Mouse (Mus musculus) stomach, embryonic 16.5 days (tissue): Measurements from ENCODE around the gene Ddit4. TPM values are rescaled to one million over a fixed set of nuclear protein-coding genes. Genes with fewer than 3 reads are reported as not detected.

Experiments
- ATAC-seq: fragments of 200-750 bp; cut with Nextera tagmentation; 2 replicates; pipeline ENCODE4 v1.8.0; 2017; ENCODE audit warnings: moderate number of reproducible peaks, moderate TSS enrichment; ENCODE audit not compliant: insufficient read depth, low FRiP score
- H3K27ac ChIP-seq: fragments of 300-500 bp; sonication (generic); 2 replicates; pipeline ENCODE4 v1.5.1; 2014; ENCODE audit warnings: low read length
- H3K27me3 ChIP-seq: fragments of 300-500 bp; sonication (generic); 2 replicates; pipeline ENCODE4 v1.6.1; 2014; ENCODE audit warnings: low read length, control low read depth, mixed read lengths; ENCODE audit not compliant: control insufficient read depth, insufficient read depth
- H3K36me3 ChIP-seq: fragments of 300-500 bp; sonication (generic); 2 replicates; pipeline ENCODE4 v1.6.1; 2014; ENCODE audit warnings: low read length; ENCODE audit not compliant: control insufficient read depth, insufficient read depth
- H3K4me1 ChIP-seq: fragments of 300-500 bp; sonication (generic); 2 replicates; pipeline ENCODE4 v1.6.1; 2014; ENCODE audit warnings: low read length, control low read depth, mixed read lengths; ENCODE audit not compliant: control insufficient read depth, insufficient read depth
- H3K4me2 ChIP-seq: fragments of 300-500 bp; sonication (generic); 2 replicates; pipeline ENCODE4 v1.6.1; 2014; ENCODE audit warnings: low read depth, low read length, mixed read lengths
- H3K4me3 ChIP-seq: fragments of 300-500 bp; sonication (generic); replicated peaks from 2 replicates; pipeline ENCODE4 v1.5.1; 2014; ENCODE audit warnings: mild to moderate bottlenecking, low read length
- H3K9ac ChIP-seq: fragments of 300-500 bp; sonication (generic); 2 replicates; pipeline ENCODE4 v1.6.1; 2014; ENCODE audit warnings: low read length
- H3K9me3 ChIP-seq: fragments of 300-500 bp; sonication (generic); replicated peaks from 2 replicates; pipeline ENCODE4 v1.6.1; 2016; ENCODE audit warnings: low read length, control low read depth; ENCODE audit not compliant: control insufficient read depth
- WGBS: fragments of 180-500 bp; shearing (Covaris S2); extraction: QIAGEN DNeasy Blood & Tissue Kit; methylation state at CpG from one replicate; pipeline ENCODE4 v1.1.7; 2014; 5-methylcytosine and 5-hydroxymethylcytosine counted together
- polyA plus RNA-seq: library from polyadenylated mRNA; unstranded; fragments of >200 nt; fragmentation: Nextera tagmentation; extraction: Ambion mirVana; gene quantifications from 2 replicates; pipeline ENCODE4 v1.2.1, GENCODE M21; 2015

The Ddit4 gene
- polyA plus RNA-seq, 1 experiment from 2014 or later: 34.8 TPM

GRCm38 (mm10) chr10:59965788-59966187, 14.2 kb upstream of the Ddit4 start:
- Histone ChIP-seq H3K4me3 (no peak overlapping the region), H3K27ac (peak overlapping the region; percentile 83), H3K36me3 (no peaks in the 10 kb centered on the region), H3K4me2 (no peak overlapping the region), H3K9ac (no peak overlapping the region), H3K4me1 (peaks cover 31% of the 10 kb centered on the region), H3K27me3 (no peaks in the 10 kb centered on the region), H3K9me3 (no peaks in the 10 kb centered on the region)
- ATAC-seq: no peak
- WGBS: 69% methylated on average over 8 of the region's 8 CpGs

DNA sequence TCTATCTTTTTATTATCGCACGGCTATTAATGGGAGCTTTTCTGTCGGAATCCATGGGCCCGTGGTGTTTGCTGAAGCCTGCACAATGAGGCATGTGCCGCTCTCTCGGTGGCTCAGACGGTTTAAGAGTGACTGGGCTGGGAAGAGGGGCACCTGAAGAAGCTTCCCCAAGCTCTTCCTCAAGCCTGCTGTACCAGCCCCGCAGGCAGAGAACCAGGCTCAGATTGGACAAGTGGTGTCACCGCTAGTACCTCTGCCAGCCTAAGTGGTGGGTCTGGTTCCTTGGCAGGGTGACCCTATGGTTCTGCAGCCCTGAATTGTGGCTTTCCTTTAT, 13.7 kb upstream of the Ddit4 start:
- Histone ChIP-seq H3K36me3 (no peaks in the 10 kb centered on the region), H3K27ac (peak overlapping the region; percentile 83), H3K9ac (peak overlapping the region; percentile 64), H3K4me3 (no peak overlapping the region), H3K9me3 (no peaks in the 10 kb centered on the region), H3K4me1 (peaks cover 26% of the 10 kb centered on the region), H3K27me3 (no peaks in the 10 kb centered on the region), H3K4me2 (peak overlapping the region; percentile 48; the same call in 1 of the 2 replicates)
- WGBS: 34% methylated on average over 9 of the region's 9 CpGs
- no peak for ATAC-seq

- 0 out of 2 replicates have a peak overlapping the region, but pooled peaks have one; percentile 13 for H3K4me3 ChIP-seq
These were observed 13.1 kb upstream of the Ddit4 start for GRCm38 (mm10) chr10:59964504-59965361.

GRCm38 (mm10) chr10:59963609-59964008, 12.0 kb upstream of the Ddit4 start:
- Histone ChIP-seq H3K27me3 (no peaks in the 10 kb centered on the region), H3K9me3 (no peaks in the 10 kb centered on the region), H3K4me3 (no peak overlapping the region), H3K27ac (peak overlapping the region; percentile 83), H3K4me1 (peaks cover 24% of the 10 kb centered on the region), H3K9ac (no peak overlapping the region), H3K36me3 (no peaks in the 10 kb centered on the region), H3K4me2 (no peak overlapping the region)
- ATAC-seq: no peak
- WGBS: 60% methylated on average over 2 of the region's 2 CpGs

More at GRCm38 (mm10) chr10:59964504-59965361, 13.1 kb upstream of the Ddit4 start:
- no peaks in the 10 kb centered on the region for H3K36me3 ChIP-seq
- peak overlapping the region; percentile 83 for H3K27ac ChIP-seq
- H3K4me1 ChIP-seq: peaks cover 24% of the 10 kb centered on the region
- peak overlapping the region; percentile 64 for H3K9ac ChIP-seq
- no peaks in the 10 kb centered on the region for H3K9me3 ChIP-seq
- ATAC-seq: peak; percentile 72
- peak overlapping the region; percentile 48 for H3K4me2 ChIP-seq
- 7% methylated on average over 20 of the region's 23 CpGs for WGBS
- H3K27me3 ChIP-seq: no peaks in the 10 kb centered on the region

DNA sequence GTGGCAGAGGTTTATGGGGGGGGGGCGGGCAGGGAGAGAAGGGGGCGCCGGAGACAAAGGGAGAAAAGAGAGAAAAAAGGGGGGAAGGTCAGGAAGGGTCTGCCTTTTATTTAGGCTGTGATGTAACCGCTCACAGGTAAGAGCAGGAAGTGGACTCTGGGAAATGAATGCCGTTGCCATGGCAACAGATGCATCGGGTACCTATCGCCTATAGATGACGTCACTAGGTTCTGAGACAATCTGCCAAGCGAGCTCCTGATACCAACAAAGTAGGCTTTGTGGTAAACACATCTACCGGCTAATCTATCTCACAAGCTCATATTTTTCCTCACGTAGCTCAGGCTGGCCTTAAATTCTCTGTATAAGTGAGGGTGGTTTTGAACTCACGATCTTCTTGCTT, 7.9 kb upstream of the Ddit4 start:
- H3K4me3 ChIP-seq: no peak overlapping the region
- no peaks in the 10 kb centered on the region for H3K27me3 ChIP-seq
- H3K27ac ChIP-seq: no peak overlapping the region
- no peaks in the 10 kb centered on the region for H3K9me3 ChIP-seq
- H3K9ac ChIP-seq: no peak overlapping the region
- no peak overlapping the region for H3K4me2 ChIP-seq
- whole genome bisulfite sequencing: 78% methylated on average over 12 of the region's 12 CpGs
- peaks cover 23% of the 10 kb centered on the region for H3K4me1 ChIP-seq
- H3K36me3 ChIP-seq: no peaks in the 10 kb centered on the region
- no peak for ATAC-seq

DNA sequence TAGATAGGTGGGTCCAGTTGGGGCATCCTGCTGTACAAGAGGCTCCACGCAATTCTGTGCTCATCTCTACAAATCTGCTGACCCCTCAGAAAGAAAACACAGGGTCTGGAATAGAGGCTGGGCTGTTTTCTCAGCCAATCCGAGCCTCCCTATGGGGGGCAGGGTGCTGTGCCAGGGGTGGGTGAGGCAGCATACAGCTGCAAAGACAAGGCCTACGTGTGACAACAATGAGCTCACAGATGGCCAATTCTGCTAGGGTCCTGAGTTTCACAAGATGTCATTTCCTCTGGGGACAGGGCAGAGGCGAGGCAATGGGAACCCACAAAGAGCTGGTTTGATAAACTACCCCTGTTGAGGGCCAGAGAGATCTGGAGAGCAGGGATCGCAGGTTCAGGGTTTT, 6.8 kb upstream of the Ddit4 start:
- H3K9ac ChIP-seq: peak overlapping the region; percentile 33; the same call in 1 of the 2 replicates
- no peaks in the 10 kb centered on the region for H3K9me3 ChIP-seq
- 59% methylated on average over 5 of the region's 5 CpGs for WGBS
- no peaks in the 10 kb centered on the region for H3K27me3 ChIP-seq
- no peak overlapping the region for H3K4me2 ChIP-seq
- H3K4me1 ChIP-seq: peaks cover 15% of the 10 kb centered on the region
- no peaks in the 10 kb centered on the region for H3K36me3 ChIP-seq
- H3K27ac ChIP-seq: no peak overlapping the region
- no peak for ATAC-seq
- no peak overlapping the region for H3K4me3 ChIP-seq

DNA sequence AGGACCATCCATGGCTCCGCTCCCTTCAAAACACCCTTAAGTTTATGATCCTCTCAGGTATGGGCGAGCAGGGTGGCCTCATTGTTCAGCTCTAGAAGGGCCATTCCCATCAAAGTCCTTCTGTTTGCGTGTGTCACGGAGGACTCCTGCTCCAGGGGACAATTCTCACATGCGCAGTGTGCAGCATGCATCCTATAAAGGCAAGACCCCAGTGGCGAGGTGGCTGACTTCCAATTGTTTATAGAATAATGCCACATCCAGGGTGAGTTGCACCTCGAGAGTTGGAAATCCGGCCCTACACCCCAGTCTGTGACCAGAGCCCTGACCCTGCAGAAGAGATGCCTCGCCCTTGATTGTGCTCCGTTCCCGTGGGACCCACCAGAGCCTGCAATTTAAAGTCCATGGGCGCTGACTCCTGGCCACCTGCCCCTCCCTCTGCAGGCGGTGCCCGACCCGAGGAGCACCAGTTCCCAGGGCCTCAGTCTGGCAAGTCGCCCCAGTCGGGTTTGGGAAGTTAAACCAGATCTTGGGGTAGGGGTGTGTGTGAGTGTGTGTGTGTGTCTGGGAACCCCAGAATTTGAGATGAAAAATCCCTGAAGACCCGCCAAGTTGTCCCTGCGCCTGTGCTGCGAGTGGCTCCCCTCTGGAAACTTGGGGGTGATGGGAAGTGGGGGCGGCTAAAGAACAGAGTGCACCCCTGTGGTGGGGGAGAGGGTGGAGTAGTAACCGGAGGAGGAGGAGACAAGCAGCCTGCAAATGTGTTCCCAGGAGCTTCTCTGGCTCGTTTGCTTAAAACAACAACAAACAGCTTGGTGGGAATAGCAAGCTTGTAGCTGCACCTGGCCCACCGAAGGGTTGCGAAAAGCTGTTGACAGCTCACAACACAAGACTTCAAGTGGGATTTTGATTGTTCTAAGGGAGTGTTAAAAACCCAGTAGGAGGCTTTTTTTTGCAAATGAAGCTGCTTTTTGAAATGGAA, 5.8 kb upstream of the Ddit4 start:
- H3K4me2 ChIP-seq: peak overlapping the region; percentile 1; the same call in 1 of the 2 replicates

GRCm38 (mm10) chr10:59956681-59957080, 5.0 kb upstream of the Ddit4 start:
- no peaks in the 10 kb centered on the region for H3K27me3 ChIP-seq
- no peak for ATAC-seq
- no peak overlapping the region for H3K9ac ChIP-seq
- 66% methylated on average over 5 of the region's 5 CpGs for WGBS
- no peak overlapping the region for H3K27ac ChIP-seq
- H3K9me3 ChIP-seq: no peaks in the 10 kb centered on the region
- H3K36me3 ChIP-seq: no peaks in the 10 kb centered on the region
- H3K4me2 ChIP-seq: no peak overlapping the region
- peaks cover 25% of the 10 kb centered on the region for H3K4me1 ChIP-seq
- H3K4me3 ChIP-seq: no peak overlapping the region

More for the DNA sequence above, 5.8 kb upstream of the Ddit4 start:
- H3K27me3 ChIP-seq: no peaks in the 10 kb centered on the region
- H3K9me3 ChIP-seq: no peaks in the 10 kb centered on the region
- H3K4me3 ChIP-seq: no peak overlapping the region
- H3K36me3 ChIP-seq: no peaks in the 10 kb centered on the region
- peaks cover 24% of the 10 kb centered on the region for H3K4me1 ChIP-seq
- peak overlapping the region; percentile 36; the same call in 1 of the 2 replicates for H3K9ac ChIP-seq
- no peak overlapping the region for H3K27ac ChIP-seq
- 35% methylated on average over 25 of the region's 25 CpGs for WGBS
- no peak for ATAC-seq
